Mouse (Mus musculus) small intestine, adult 2 months (tissue): Measurements from ENCODE around the gene S100a3.

ENCODE experiments used
- CTCF ChIP-seq: fragments of 200-500 bp; IDR thresholded peaks from 2 replicates; pipeline ENCODE4 v1.5.1; 2012; ENCODE audit warnings: low read depth, mild to moderate bottlenecking, control low read depth, inconsistent platforms, low read length, moderate library complexity, mixed read lengths; ENCODE audit not compliant: insufficient replicate concordance, insufficient read length; ENCODE audit errors: extremely low read depth
- POLR2A ChIP-seq: fragments of 200-500 bp; IDR thresholded peaks from 2 replicates; pipeline ENCODE4 v1.6.1; 2012; ENCODE audit warnings: low read depth, mild to moderate bottlenecking, control low read depth, inconsistent platforms, low read length, moderate library complexity

DNA sequence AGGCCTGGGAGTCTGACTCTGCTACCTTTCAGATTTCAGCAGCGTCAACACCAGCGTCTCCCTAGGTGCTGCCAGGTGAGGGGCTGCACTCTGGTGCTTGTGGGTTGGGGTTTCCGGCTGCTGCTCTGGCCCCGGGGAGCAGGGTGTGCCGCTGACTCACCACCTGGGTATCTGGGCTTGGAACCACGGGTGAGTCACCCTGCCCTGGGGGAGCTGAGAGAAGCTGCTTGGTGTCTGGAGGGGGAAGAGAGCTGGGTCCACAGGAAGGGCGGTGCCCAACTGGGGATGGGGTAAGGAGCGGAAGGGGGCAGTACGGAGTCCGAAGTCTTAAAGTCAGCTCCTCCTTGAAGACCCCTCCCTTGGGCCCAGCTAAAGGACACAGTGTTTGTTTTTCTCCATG is 26.5 kb downstream of the S100a3 start:
- no peak for TF ChIP-seq CTCF
- no peak for TF ChIP-seq POLR2A
